Mouse (Mus musculus) thymus, adult 2 months (tissue): ENCODE data around the gene A930033H14Rik. TPM values are rescaled to one million over a fixed set of nuclear protein-coding genes. Genes with fewer than 3 reads are reported as not detected.

Experiments
- DNase-seq: peaks from one replicate; pipeline ENCODE4 v3.0.0; 2021
- H3K27ac ChIP-seq: fragments of 200-500 bp; 2 replicates; pipeline ENCODE4 v1.5.1; 2012; ENCODE audit warnings: low read length, control low read depth; ENCODE audit not compliant: control insufficient read depth, insufficient read depth
- H3K27me3 ChIP-seq: fragments of 200-500 bp; 2 replicates; pipeline ENCODE4 v1.6.1; 2012; ENCODE audit warnings: mild to moderate bottlenecking, low read length, moderate library complexity, mixed read lengths; ENCODE audit not compliant: control insufficient read depth, insufficient read depth
- H3K36me3 ChIP-seq: fragments of 200-500 bp; 2 replicates; pipeline ENCODE4 v1.6.1; 2012; ENCODE audit warnings: mild to moderate bottlenecking, low read length, moderate library complexity; ENCODE audit not compliant: control insufficient read depth, insufficient read depth
- H3K4me1 ChIP-seq: fragments of 200-500 bp; replicated peaks from 2 replicates; pipeline ENCODE4 v1.6.1; 2012; ENCODE audit warnings: low read length; ENCODE audit not compliant: control insufficient read depth, insufficient read depth
- H3K4me3 ChIP-seq: fragments of 200-500 bp; 2 replicates; pipeline ENCODE4 v1.5.1; 2012; ENCODE audit warnings: mild to moderate bottlenecking, low read length, control low read depth, moderate library complexity; ENCODE audit not compliant: control insufficient read depth, insufficient read depth
- CTCF ChIP-seq: fragments of 200-500 bp; IDR thresholded peaks from 2 replicates; pipeline ENCODE4 v1.5.1; 2012; ENCODE audit warnings: mild to moderate bottlenecking, control low read depth, low read length, moderate library complexity, borderline replicate concordance; ENCODE audit not compliant: control insufficient read depth, poor library complexity, insufficient read depth; ENCODE audit errors: extremely low read depth
- POLR2A ChIP-seq: fragments of 200-500 bp; IDR thresholded peaks from 2 replicates; pipeline ENCODE4 v1.6.1; 2012; ENCODE audit warnings: mild to moderate bottlenecking, low read length, control low read depth, moderate library complexity; ENCODE audit not compliant: control insufficient read depth, poor library complexity, insufficient read depth; ENCODE audit errors: extremely low read depth
- WGBS: fragments of 180-500 bp; shearing (Covaris S2); methylation state at CpG from one replicate; pipeline ENCODE4 v1.1.7; 2018; 5-methylcytosine and 5-hydroxymethylcytosine counted together
- polyA plus RNA-seq: library from polyadenylated mRNA; depleted of rRNA; stranded (reverse); fragments of >200 nt; gene quantifications from 2 replicates; pipeline ENCODE4 v1.2.3, GENCODE M21; 2012

A930033H14Rik gene
- polyA plus RNA-seq, 1 experiment = 0.34 TPM

DNA sequence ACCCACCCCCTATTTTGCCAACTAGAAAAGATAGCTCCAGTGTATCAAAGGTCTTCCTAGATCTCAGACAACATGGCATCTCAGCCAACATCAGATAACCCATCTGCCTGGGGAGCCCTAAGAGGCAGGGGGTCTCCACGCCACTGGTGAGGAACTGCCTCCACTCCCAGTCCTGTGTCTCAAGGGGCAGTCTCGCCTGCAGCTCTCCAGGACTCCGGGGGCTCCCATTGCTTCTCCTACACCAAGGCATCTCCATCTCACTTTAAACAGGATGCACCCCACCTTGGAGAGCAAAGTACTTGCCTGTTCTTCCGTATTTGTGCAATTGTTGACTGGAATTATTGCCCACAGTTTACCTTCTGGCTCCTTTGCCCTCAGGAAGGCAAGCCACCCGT is 40.8 kb upstream of the A930033H14Rik start:
- WGBS = 85% methylated on average over 5 of the region's 5 CpGs
- H3K27ac ChIP-seq = no peak overlapping the region
- H3K4me1 ChIP-seq = no peaks in the 10 kb centered on the region

DNA sequence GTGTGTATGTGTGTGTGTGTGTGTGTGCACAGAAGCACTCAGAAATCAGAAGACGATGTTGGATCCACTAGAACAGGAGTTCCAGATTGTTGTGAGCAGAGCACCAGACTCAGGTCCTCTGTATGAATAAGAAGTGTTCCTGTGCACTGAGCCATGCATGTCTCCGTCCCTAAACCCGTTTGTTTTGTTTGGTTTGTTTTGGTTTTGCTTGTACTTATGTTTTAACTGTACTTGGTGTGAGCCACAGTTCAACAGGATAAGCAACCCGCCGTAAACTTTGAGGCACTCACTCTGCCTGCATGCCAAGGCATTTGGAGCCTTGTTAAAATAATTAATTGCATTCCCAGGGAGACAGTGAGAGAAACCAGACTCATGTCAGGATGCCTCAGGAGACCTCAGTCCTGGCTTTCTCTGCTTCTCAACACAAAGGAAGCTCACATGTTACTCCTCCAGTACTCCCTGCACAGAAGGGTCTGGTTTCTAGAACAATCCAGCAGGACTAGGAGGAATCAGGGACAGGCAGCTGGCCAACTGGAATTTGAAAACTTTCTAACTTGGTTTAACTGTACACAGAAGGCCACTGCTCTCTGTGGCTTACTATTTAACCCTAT is 40.3 kb upstream of the A930033H14Rik start:
- Histone ChIP-seq H3K27ac (no peak overlapping the region), H3K27me3 (no peaks in the 10 kb centered on the region), H3K36me3 (no peaks in the 10 kb centered on the region), H3K4me3 (no peak overlapping the region), H3K4me1 (no peaks in the 10 kb centered on the region)
- WGBS = 64% methylated on average over 5 of the region's 5 CpGs
- no peak for TF ChIP-seq POLR2A
- TF ChIP-seq CTCF = no peak
- DNase-seq = no peak

More for the DNA sequence above, 40.8 kb upstream of the A930033H14Rik start:
- no peaks in the 10 kb centered on the region for H3K27me3 ChIP-seq
- DNase-seq = no peak
- TF ChIP-seq POLR2A (no peak), CTCF (no peak)
- H3K4me3 ChIP-seq = no peak overlapping the region
- no peaks in the 10 kb centered on the region for H3K36me3 ChIP-seq

DNA sequence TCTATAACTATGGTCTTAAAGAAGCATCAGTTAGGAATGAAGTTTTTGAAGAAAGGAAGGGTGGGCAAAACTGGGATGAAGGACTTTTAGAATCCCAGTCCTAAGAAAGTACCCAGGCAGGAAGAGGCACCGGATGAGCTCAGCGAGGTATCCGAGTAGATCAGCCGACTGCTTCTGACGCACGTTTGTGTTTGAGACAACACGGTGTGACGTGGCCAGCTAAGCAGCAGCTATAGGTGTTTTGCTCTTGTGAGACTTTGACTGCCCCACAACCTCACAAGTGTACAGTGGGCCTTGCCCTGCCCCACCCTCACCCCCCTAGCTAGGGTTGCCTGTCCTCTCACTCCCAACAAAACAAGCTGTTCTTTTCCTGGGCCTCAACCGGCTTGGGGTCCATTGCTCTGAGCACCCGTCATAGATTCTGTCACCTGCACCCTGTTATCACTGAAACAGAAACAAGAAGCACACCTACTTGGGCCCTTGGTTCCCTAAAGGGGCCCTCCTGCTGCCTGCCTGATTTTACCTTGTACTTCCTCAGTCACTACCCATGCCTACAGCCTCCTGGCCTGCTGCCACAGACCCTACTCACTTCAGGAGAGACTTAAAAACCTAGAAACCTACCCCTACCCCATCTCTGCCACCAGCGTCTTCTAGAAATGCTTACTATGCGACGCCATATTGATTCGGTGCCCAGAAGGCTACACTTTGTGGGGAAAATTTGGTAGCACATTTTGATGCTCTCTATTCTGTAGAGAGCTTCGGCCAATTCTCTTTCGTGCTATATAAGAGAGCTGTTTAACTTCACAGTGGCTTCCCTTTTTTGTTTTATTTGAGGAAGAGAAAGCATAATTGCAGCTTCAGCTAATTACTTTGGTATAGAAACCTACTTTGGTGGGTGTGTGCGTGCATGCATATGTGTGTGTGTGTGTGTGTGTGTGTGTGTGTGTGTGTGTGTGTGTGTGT is 39.5 kb upstream of the A930033H14Rik start:
- no peaks in the 10 kb centered on the region for H3K4me1 ChIP-seq
- H3K4me3 ChIP-seq = no peak overlapping the region
- DNase-seq = no peak
- no peak overlapping the region for H3K27ac ChIP-seq
- H3K36me3 ChIP-seq = no peaks in the 10 kb centered on the region
- H3K27me3 ChIP-seq = no peaks in the 10 kb centered on the region
- 72% methylated on average over 17 of the region's 17 CpGs for WGBS
- no peak for TF ChIP-seq POLR2A
- TF ChIP-seq CTCF = no peak

DNA sequence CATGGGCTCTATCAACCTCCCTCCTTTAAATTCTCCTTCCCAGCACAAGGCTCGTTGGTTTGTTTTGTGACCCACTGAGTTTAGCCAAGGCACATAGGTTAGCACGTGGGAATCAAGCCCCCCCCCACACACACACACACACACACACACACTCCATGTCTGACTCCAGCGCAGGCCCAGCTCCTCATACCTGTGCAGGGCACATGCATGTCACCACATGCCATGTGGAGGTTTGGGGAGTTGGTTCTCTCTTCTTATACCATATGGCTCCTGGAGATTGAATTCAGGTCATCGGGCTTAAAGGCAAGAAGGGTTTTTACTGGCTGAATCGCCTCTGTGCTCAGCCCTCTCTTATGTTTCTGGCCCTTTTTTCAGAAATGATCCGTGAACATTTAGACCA is 38.4 kb upstream of the A930033H14Rik start:
- WGBS = 93% methylated on average over 6 of the region's 6 CpGs
- Histone ChIP-seq H3K4me1 (no peaks in the 10 kb centered on the region; the same call in 1 of the 2 replicates), H3K27ac (no peak overlapping the region), H3K27me3 (no peaks in the 10 kb centered on the region), H3K4me3 (no peak overlapping the region), H3K36me3 (no peaks in the 10 kb centered on the region)
- no peak for DNase-seq
- TF ChIP-seq CTCF (no peak), POLR2A (no peak)

DNA sequence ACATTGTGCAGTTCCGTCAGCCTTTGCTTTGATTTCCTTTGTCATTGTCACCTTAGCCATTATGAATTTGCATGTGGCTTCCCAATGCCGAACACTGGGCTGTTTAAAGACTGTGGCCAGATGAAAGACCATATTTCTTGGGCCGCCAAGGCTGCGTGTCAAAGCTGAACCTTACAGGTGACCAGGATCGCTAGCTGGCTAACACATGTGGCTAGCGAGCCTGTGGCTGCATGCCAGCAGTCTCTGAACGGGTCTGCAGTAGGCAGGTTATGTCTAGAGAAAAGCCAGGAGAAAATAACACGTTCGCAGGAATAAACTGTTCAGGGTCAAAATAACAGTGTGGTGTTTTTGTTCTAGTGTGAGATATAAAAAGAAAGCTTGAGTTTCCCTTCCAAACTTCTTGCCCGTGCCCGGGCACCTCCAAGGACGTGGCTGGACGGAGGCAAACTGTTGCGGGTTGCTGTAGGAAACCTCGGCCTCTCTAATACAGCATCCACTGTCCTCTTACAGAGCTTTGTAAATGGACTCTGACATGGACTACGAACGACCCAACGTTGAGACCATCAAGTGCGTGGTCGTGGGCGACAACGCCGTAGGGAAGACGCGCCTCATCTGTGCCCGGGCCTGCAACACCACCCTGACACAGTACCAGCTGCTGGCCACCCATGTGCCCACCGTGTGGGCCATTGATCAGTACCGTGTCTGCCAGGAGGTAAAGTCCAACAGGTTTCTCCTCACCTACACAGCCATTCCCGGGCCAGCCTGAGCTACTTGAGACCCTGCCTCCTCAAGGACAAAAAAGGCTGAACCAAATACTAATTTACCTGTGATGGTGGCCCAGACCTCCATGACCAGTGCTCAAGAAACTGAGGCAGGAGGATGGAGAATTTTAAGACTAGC is 35.6 kb upstream of the A930033H14Rik start:
- DNase-seq = no peak
- no peak overlapping the region for H3K4me3 ChIP-seq
- H3K4me1 ChIP-seq = no peaks in the 10 kb centered on the region; the same call in 1 of the 2 replicates
- H3K27ac ChIP-seq = no peak overlapping the region
- WGBS = 93% methylated on average over 29 of the region's 29 CpGs
- H3K36me3 ChIP-seq = no peaks in the 10 kb centered on the region
- H3K27me3 ChIP-seq = no peaks in the 10 kb centered on the region
- no peak for TF ChIP-seq CTCF
- no peak for TF ChIP-seq POLR2A

DNA sequence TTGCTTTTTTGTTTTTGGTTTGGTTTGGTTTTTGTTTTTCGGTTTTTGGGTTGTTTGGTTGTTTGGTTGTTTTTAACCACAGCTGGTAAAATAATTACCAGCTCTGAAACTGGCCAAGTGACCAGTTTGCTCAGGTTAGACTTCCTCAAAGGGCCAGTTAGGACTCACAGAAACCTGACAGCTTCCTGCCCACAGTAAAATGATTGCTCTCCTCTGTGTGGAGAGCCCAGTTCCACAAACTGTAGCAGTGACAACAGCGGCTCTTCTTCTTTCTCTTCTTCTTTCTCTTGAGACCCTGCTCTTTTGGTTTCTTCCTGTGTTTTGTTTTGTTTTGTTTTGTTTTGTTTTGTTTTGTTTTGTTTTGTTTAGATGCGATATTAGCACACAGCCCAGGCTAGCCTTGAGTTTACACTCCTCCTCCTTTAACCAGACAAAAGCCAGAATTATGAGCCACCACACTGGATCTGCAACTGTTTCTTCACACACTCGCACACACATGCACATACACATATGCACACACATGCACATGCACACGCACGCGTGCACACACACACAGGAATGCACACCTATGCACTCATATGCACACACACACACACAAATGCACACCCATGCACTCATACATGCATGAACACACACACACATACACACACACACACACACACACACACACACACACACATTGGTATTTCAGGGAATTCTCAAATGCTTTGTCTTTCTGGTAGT is 34.6 kb upstream of the A930033H14Rik start:
- no peaks in the 10 kb centered on the region; the same call in 1 of the 2 replicates for H3K4me1 ChIP-seq
- H3K27me3 ChIP-seq = no peaks in the 10 kb centered on the region
- 75% methylated on average over 7 of the region's 7 CpGs for WGBS
- no peak overlapping the region for H3K4me3 ChIP-seq
- DNase-seq = no peak
- H3K36me3 ChIP-seq = no peaks in the 10 kb centered on the region
- no peak for TF ChIP-seq CTCF
- no peak for TF ChIP-seq POLR2A
- H3K27ac ChIP-seq = no peak overlapping the region
